Mouse (Mus musculus) CH12F3 (cell line): ENCODE data around the gene Gm49450.

ENCODE experiments used
- in situ Hi-C: fragments of 300-500 bp; cut with MboI; formaldehyde crosslinking; loops from 2 replicates; pipeline ENCODE4 v1.14.3; 2020; ENCODE audit warnings: low sequenced_read_pairs

Gene Gm49450

GRCm38 (mm10) chr15:98893940-98894745 lies 59.2 kb downstream of the Gm49450 start, which contains the start of gene Rhebl1:
Gene Rhebl1, minus strand, starts transcription at chr15:98894540.
- in situ Hi-C loops = no loop called here

DNA sequence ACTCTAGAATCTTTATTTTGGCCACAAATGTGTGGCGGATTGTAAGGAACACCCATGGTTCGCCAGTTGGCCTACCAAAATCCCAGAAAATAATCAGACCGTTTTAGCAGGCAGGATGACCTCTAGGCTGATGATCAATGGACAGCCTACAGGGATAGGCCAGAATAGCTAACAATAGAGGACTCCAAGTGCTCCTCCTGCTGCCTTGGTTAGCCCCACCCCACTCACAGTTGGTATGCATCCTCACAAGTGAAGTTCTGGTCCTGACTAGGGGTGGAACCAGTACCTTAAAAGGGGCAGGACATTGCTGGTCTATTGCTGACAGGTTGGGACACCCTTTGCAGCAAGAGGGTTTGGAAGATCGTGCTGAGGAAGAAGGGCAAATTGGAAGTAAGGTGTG lies 60.3 kb downstream of the Gm49450 start:
- in situ Hi-C loops = no loop called here

GRCm38 (mm10) chr15:98891907-98892606 lies 61.3 kb downstream of the Gm49450 start:
- in situ Hi-C loops = no loop called here

DNA sequence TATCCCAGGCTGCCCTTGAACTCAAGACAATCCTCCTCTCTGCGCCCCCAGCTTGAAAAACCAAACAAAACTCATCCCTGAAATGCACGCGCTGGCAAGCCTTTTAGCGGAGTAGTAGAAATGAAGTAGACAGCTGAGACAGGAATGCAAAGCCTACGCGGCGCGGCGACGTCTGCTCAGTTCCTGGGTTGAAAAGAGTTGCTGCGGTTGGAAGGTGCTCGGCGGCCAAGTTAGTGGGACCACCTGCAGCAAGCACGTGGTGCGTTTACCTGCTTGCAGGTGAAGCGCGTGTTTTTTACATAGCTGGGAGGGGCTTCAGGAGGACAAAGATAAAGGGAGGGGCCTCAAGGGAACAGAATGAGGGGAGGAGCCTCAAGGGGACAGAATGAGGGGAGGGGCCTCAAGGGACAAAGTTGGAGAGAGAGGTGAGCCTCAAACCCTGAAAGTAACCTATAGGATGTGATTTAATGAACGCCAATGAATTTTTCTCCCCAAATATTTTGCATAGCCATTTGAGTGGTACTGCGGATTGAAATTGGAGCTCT lies 62.1 kb downstream of the Gm49450 start:
- in situ Hi-C loops = no loop called here

GRCm38 (mm10) chr15:98887526-98887925 lies 65.8 kb downstream of the Gm49450 start:
- in situ Hi-C loops = no loop called here

GRCm38 (mm10) chr15:98886667-98887387 lies 66.5 kb downstream of the Gm49450 start:
- in situ Hi-C loops = no loop called here

GRCm38 (mm10) chr15:98884106-98884505 lies 69.2 kb downstream of the Gm49450 start:
- in situ Hi-C loops = no loop called here

GRCm38 (mm10) chr15:98883661-98884060 lies 69.7 kb downstream of the Gm49450 start:
- in situ Hi-C loops = no loop called here
